Mouse (Mus musculus): ENCODE measurements at regions not wholly inside any gene's neighbourhood (a gene's known extent, or its start where the extent isn't known, plus 50 kb on each side); places are given as distances from the start of the nearest gene placed in this dataset.

- TF ChIP-seq CTCF (IDR thresholded peaks at IDR 0.05; ENCODE audit: low read depth, low read length) (no peak), POLR2A (IDR thresholded peaks at IDR 0.05; ENCODE audit: borderline replicate concordance, low read depth, low read length) (no peak)
Observed at GRCm38 (mm10) chr17:9796225-9796988, 126.9 kb upstream of the Pabpc6 start.
